Mouse (Mus musculus) stomach, postnatal 0 days (tissue): Measurements from ENCODE around the gene Gm16442. TPM values are rescaled to one million over a fixed set of nuclear protein-coding genes. Genes with fewer than 3 reads are reported as not detected.
"Not testable (repeated sequence)": the region's sequence is repeated elsewhere in the genome, so short reads cannot be mapped to it uniquely, and the experiment has no call there.

ENCODE experiments used
- ATAC-seq: fragments of 200-750 bp; cut with Nextera tagmentation; 2 replicates; pipeline ENCODE4 v1.8.0; 2017; ENCODE audit not compliant: low FRiP score, low TSS enrichment
- DNase-seq: peaks from one replicate; pipeline ENCODE4 v3.0.0-alpha.2; 2016; ENCODE audit warnings: low spot score
- H3K27ac ChIP-seq: fragments of 300-500 bp; sonication (generic); replicated peaks from 2 replicates; pipeline ENCODE4 v1.5.1; 2014; ENCODE audit warnings: mild to moderate bottlenecking, control low read depth
- H3K27me3 ChIP-seq: fragments of 300-500 bp; sonication (generic); 2 replicates; pipeline ENCODE4 v1.6.1; 2014; ENCODE audit warnings: low read length; ENCODE audit not compliant: control insufficient read depth, insufficient read depth
- H3K36me3 ChIP-seq: fragments of 300-500 bp; sonication (generic); 2 replicates; pipeline ENCODE4 v1.6.1; 2014; ENCODE audit warnings: low read length, mixed read lengths; ENCODE audit not compliant: control insufficient read depth, insufficient read depth
- H3K4me1 ChIP-seq: fragments of 300-500 bp; sonication (generic); replicated peaks from 2 replicates; pipeline ENCODE4 v1.6.1; 2014; ENCODE audit warnings: antibody characterized with exemption; ENCODE audit not compliant: control insufficient read depth, insufficient read depth
- H3K4me2 ChIP-seq: fragments of 300-500 bp; sonication (generic); replicated peaks from 2 replicates; pipeline ENCODE4 v1.6.1; 2014; ENCODE audit warnings: low read depth, mild to moderate bottlenecking, control low read depth, moderate library complexity
- H3K4me3 ChIP-seq: fragments of 300-500 bp; sonication (generic); 2 replicates; pipeline ENCODE4 v1.5.1; 2014; ENCODE audit warnings: low read depth, low read length, control low read depth
- H3K9ac ChIP-seq: fragments of 300-500 bp; sonication (generic); 2 replicates; pipeline ENCODE4 v1.6.1; 2014; ENCODE audit warnings: mild to moderate bottlenecking, low read length, control low read depth, mixed read lengths
- H3K9me3 ChIP-seq: fragments of 300-500 bp; sonication (generic); 2 replicates; pipeline ENCODE4 v1.6.1; 2016; ENCODE audit warnings: low read length; ENCODE audit not compliant: control insufficient read depth
- WGBS: fragments of 180-500 bp; shearing (Covaris S2); extraction: QIAGEN DNeasy Blood & Tissue Kit; methylation state at CpG from one replicate; pipeline ENCODE4 v1.1.7; 2014; 5-methylcytosine and 5-hydroxymethylcytosine counted together
- polyA plus RNA-seq: library from polyadenylated mRNA; unstranded; fragments of >200 nt; fragmentation: Nextera tagmentation; extraction: Ambion mirVana; gene quantifications from 2 replicates; pipeline ENCODE4 v1.2.1, GENCODE M21; 2015

The Gm16442 gene
- not detected in 2 replicates for polyA plus RNA-seq

DNA sequence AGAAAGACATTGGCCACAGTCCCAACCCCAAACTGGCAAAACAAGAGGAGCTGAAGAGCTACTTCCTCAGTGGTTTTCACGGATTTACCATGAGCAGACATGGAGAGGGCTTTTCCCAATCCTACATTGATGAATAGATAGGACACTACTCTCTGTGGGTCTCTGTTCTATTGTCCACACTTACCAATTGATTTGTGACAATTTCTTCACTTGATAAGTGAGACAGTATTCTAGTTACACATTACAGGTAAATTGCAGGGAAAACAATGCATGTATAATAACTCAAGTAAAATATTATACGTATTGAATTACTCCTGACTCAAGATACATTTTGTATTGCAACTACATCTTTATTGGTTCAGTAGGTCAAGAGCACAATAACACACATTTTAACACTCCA lies at the start of gene Gm16442:
TSS of gene Gm16442 (minus strand) at position 101 of the 400 bp plus-strand sequence.
- not testable (repeated sequence) for H3K4me1 ChIP-seq, H3K27me3 ChIP-seq, H3K4me2 ChIP-seq, H3K9ac ChIP-seq, H3K36me3 ChIP-seq, H3K27ac ChIP-seq, H3K9me3 ChIP-seq, DNase-seq, H3K4me3 ChIP-seq, ATAC-seq
- WGBS: no CpG with 5 or more reads among the region's 2 CpGs

DNA sequence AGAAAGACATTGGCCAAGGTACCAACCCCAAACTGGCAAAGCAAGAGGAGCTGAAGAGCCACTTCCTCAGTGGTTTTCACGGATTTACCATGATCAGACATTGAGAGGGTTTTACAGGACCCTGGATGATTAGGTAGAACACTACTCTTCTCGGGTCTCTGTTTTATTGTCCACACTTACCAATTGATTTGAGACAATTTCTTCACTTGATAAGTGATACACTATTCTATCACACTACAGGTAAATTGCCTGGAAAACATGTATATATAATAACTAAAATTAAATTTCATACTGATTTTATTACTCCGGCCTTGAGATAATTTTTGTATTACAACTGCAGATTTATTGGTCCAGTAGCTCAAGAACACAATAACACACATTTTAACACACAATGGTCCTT lies 45.9 kb upstream of the Gm16442 start, which contains the start of gene Vmn1r94:
TSS of gene Vmn1r94 (minus strand) at position 101 of the 400 bp plus-strand sequence.
- not testable (repeated sequence) for H3K27me3 ChIP-seq, H3K4me1 ChIP-seq, H3K4me2 ChIP-seq, DNase-seq, ATAC-seq, H3K36me3 ChIP-seq, H3K9me3 ChIP-seq, H3K9ac ChIP-seq, H3K27ac ChIP-seq, H3K4me3 ChIP-seq
- WGBS: no CpG with 5 or more reads among the region's 3 CpGs

DNA sequence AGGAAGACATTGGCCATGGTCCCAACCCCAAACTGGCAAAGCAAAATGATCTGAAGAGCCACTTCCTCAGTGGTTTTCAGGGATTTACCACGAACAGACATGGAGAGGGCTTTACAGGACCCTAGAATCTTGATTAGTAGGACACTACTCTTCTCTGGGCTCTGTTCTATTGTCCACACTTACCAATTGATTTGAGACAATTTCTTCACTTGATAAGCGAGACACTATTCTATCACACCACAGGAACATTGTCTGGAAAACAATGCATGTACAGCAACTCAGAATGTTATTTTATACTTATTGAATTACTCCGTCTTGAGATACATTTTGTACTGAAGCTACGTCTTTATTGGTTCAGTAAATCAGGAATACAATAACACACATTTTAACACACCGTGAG lies 16.6 kb upstream of the Gm16442 start, which contains the start of gene Vmn1r93:
TSS of gene Vmn1r93 (minus strand) at position 101 of the 400 bp plus-strand sequence.
- H3K4me2 ChIP-seq, H3K9ac ChIP-seq, H3K27ac ChIP-seq, DNase-seq, ATAC-seq, H3K36me3 ChIP-seq, H3K4me1 ChIP-seq, H3K9me3 ChIP-seq, H3K27me3 ChIP-seq, H3K4me3 ChIP-seq: not testable (repeated sequence)
- WGBS: no CpG with 5 or more reads among the region's 5 CpGs

- H3K27ac ChIP-seq, H3K9ac ChIP-seq, H3K9me3 ChIP-seq, H3K4me3 ChIP-seq, H3K4me2 ChIP-seq, H3K27me3 ChIP-seq, ATAC-seq, DNase-seq, H3K4me1 ChIP-seq, H3K36me3 ChIP-seq: not testable (repeated sequence)
- WGBS: 80% methylated on average over 5 of the region's 5 CpGs
These were observed 23.0 kb downstream of the Gm16442 start, which contains the start of gene Vmn1r91 for GRCm38 (mm10) chr7:20099380-20099779. Gene Vmn1r91 (plus strand): TSS chr7:20099680.

DNA sequence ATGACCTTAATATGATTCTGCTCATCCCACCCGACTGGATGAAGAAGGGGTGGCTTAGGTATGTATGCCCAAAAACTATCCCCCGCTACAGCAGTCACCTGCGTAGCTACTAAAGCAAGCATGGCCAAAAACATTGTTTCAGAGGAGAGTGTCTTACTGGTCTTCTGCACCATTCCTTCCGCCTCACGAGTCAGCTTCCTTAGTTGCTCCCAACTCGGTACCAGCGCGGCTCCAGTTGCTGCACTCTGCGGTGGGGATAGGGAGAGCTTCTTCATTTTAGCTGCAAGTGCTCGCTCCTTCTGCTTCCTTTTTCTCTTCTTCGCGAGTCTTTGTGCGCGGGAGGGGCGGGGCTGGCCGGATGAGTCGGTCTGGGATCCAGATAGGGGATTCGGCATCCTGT lies 44.3 kb downstream of the Gm16442 start:
- not testable (repeated sequence) for ATAC-seq, H3K4me2 ChIP-seq, DNase-seq, H3K27me3 ChIP-seq, H3K4me1 ChIP-seq, H3K36me3 ChIP-seq, H3K4me3 ChIP-seq, H3K9ac ChIP-seq, H3K27ac ChIP-seq, H3K9me3 ChIP-seq
- WGBS: 69% methylated on average over 18 of the region's 18 CpGs

Other genes starting within 250 kb of the Gm16442 start
- 9.5 and 10.2 TPM in 2 replicates for gene Ceacam19, start 234.6 kb downstream of the Gm16442 start, polyA plus RNA-seq
- gene Pvr, start 201.4 kb downstream of the Gm16442 start, polyA plus RNA-seq: 6.2 and 6.7 TPM in 2 replicates
- 3.2 and 4.4 TPM in 2 replicates for gene Igsf23, start 171.8 kb downstream of the Gm16442 start, polyA plus RNA-seq
- not detected in 2 replicates for gene Ceacam20, start 157.2 kb downstream of the Gm16442 start, polyA plus RNA-seq
- not detected in 2 replicates for gene Nlrp9b, start 131.1 kb downstream of the Gm16442 start, polyA plus RNA-seq
- gene Vmn1r91, start 22.9 kb downstream of the Gm16442 start, polyA plus RNA-seq: not detected in 2 replicates
- not detected in 2 replicates for gene Vmn1r93, start 16.5 kb upstream of the Gm16442 start, polyA plus RNA-seq
- not detected in 2 replicates for gene Vmn1r94, start 45.8 kb upstream of the Gm16442 start, polyA plus RNA-seq
- gene Vmn1r95, start 71.1 kb upstream of the Gm16442 start, polyA plus RNA-seq: not detected in 2 replicates
- gene Gm6164, start 83.0 kb upstream of the Gm16442 start, polyA plus RNA-seq: not detected in 2 replicates
- not detected in 2 replicates for gene Gm4498, start 111.2 kb upstream of the Gm16442 start, polyA plus RNA-seq
- gene Gm5890, start 140.3 kb upstream of the Gm16442 start, polyA plus RNA-seq: 0.15 TPM in 1 of 2 replicates, not detected in the other
- not detected in 2 replicates for gene Gm4133, start 211.5 kb upstream of the Gm16442 start, polyA plus RNA-seq